Mouse (Mus musculus): Measurements from ENCODE around the gene Cdhr3.
A peak's percentile ranks its signal among the peaks of the same experiment; 100 is the strongest.

Gene Cdhr3

DNA sequence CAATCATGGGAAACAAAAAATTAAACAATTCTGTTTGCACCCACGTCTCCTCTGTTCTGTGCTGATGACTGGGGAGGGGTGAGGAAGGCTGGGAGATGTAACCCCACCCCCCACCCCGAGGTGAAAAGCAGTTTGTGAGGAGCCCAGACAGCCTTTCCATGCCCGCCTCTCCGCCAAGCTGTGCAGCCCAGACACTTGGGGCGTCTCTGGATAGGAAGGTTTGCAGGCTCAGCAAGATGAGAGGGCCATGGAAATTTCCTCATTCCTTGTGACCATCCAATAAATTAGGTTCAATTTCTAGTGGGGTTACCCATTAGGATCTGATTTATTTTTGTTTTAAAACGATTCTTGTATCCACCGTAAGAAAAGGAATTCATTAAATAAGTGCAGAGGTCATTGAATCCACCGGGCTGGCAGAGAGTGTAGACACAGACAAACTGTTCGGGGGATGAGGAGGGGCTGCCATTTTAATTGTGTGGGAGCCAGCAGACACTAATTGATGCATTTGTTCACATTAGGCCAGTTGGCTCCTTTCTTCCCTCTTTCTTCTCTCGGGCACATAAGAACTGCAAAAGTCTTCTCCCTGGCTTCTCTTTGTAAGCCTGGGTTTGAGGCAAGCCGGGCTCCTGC lies 57.5 kb downstream of the Cdhr3 start:
- DNase-seq (ENCODE audit: low read depth, low spot score): no peak

DNA sequence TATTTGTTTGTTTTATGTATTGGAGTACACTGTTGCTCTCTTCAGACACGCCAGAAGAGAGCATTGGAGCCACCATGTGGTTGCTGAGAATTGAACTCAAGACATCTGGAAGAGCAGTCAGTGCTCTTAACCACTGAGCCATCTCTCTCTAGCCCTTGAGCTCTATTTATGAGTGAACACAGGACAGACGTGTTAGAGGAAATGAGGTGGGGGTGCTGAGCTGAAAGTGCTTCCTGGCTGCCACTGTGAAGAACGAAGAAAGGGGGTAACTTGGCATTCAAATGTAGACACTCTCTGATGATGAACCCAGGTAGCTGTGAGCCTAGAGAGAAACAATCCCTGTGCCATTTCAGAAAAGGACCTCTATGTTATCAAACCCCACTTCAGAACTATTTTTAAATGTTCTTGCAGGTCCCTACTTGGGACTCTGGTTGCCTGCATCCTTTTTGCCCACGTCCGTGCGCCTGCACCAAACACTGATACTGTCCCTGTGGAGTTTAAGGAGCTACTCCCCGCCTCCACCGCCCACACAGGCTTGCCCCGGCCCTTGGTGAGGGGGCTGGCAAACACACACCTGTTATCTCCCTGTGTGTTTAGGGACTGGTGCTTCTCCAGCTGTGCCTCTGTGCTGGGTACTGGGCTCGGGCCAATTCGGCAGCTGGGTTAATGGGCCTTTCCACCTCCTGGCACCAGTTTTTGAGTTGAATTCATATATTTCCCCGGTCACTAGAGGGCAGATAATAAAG lies 58.2 kb downstream of the Cdhr3 start:
- no peak for DNase-seq (ENCODE audit: low read depth, low spot score)

DNA sequence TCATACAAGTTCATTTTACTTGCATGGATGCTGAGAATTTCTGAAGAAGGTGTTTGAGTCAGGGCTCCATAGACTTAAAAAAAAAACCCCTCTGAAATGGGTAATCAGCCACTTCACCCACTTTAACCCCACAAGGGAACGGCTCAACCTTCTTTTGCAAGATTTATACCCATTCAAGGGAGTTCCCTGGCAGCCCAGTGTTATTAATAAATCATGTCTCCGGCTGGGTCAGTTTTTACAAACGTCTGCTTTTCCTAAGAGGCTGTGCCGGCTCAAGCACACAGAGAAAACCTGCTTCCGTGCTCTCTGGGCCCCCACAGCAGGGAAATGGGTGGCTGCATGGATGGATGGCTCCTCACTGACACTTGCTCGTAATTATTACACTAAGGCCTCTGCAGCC lies 59.5 kb downstream of the Cdhr3 start:
- DNase-seq (ENCODE audit: low read depth, low spot score): no peak

DNA sequence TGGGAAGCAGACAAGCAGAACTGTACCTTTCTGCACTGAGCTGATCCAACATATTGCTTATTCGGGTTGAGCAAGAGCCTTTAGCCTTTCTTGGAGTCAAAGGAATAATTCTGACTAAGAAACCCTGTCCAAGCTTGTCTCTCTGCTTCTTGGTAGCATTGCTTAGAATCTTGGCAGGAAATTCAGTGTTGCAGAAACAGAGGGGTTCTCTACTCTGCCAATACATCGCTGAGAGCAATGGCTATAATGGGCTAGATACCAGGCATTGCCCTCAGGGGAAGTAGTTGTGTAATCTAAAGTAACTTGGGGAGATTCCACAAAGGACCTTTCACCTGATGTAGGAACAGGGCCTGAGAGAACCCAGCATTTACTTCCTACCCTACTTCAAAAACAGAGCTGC lies 62.1 kb downstream of the Cdhr3 start:
- DNase-seq (ENCODE audit: low read depth, low spot score): no peak

DNA sequence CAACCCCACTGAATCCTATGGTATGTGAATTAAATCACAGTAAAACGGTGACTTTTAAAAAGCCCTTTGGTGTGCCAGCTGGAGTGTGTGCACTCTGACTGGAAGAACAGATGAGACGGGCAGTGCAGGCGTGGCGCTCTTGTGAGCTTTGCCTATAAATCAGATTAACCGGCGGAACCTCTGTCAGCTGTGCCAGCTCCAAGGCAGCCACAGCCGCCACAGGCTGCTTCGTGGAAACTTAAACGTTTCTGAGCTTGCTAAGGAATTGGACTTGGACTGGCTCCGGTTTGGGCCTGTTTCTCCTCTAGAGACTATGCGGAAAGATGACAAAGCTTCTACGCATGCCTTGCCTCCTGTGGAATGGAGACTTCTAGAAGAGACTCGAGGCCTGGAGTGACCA lies 62.6 kb downstream of the Cdhr3 start:
- DNase-seq (ENCODE audit: low read depth, low spot score): no peak

DNA sequence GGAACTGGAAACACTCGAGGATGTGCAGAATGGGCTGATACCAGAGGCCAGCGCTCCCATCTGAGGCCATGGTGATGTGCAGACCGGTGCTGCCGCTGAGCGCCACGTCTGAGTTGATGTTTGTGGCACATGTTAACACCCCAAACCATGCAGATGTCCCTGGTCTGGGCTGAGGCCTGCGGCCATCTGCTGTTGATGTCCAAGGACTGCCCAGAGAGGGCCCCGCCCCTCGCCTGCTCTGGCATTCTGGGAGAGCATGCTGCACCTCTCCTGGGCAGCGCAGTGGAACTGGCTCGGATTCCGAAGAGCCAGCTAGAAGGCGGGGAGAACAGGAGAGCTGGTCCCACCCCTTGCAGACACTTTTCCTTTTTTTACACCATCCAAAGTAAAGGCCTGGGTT lies 64.0 kb downstream of the Cdhr3 start:
- no peak for DNase-seq (ENCODE audit: low read depth, low spot score)

DNA sequence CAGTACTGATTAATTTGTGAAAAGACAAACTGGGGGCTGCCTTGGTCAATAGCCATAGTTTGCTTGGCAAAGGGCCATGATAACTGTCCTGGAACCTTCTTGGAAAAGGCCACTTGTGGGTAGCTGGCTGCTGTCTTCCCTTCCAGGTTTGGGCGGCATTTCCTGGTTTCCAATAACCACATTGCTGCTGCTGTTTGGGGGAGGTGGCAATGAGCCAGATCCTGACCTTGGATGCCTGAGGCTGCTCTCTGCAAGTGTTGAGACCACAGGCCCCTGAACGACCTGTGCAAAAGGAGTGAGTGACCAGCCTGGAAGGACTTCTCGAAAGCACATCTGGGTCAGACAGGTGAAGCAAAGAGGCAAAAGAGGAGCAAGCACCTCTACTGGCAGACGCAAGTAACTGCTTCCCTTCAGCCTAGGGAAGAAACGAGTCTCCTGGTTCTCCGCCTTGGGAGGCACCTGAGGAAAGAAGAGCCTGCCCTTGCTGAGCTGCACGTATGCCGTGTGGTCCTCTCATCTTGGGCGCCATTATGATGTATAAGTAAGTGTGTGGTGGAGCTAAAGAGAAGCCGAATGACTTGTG lies 64.5 kb downstream of the Cdhr3 start:
- peak; percentile 75 for DNase-seq (ENCODE audit: low read depth, low spot score)

DNA sequence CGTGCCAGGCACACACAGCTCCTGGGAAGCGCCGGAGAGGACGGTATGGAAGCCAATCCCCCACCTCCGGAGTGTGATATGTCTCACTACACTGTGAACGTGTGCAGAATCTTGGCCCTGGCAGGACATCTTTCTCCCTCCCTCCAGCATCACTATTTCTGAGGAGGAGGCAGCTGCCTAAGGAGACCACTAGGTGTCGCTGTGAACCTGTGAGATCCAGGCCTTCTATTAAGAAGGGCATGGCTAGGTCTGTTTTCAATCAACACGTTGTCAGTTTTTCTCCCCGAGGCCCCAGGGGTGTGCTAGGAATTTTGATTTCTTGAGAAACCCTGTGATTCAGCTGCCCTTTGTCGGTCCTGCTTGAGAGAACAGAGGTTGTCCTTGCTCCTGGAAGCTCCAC lies 65.6 kb downstream of the Cdhr3 start:
- peak; percentile 84 for DNase-seq (ENCODE audit: low read depth, low spot score)

DNA sequence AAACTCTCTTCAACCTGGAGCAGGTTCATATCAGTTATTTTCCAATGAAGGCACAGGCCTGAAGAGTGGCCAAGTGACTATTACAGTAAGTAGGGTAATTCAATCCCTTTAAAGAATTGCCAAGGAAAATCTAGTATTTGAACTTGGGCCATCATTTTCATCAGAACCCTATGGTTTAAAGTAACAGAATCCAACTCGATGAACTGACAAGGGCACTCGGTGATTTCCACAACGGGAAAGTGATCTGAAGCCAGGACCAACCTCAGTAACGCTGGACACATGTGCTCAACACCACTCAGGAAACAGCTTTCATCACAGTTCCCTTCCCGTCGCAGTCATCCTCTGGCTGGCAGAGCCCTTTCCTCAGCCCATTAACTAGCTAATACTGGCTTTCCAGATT lies 68.2 kb downstream of the Cdhr3 start:
- DNase-seq (ENCODE audit: low read depth, low spot score): no peak

DNA sequence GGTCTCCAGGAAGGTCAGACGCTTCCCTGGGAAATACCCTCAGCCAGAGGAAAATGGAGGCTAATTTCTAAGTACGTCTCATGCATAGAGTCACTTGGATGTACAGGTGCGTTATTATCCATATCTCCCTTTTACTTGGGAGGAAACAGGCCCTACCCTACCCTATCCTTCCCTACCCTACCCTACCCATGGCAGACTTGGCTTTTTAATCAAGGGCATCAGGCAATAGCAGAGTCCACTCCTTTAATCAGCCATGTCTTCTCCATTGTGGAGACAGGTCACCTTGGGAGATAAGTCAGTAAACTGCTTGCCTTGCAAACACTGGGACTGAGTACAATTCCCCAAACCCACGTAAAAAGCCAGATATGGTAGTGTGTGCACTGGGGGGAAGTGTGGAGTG lies 70.9 kb downstream of the Cdhr3 start:
- DNase-seq (ENCODE audit: low read depth, low spot score): no peak

DNA sequence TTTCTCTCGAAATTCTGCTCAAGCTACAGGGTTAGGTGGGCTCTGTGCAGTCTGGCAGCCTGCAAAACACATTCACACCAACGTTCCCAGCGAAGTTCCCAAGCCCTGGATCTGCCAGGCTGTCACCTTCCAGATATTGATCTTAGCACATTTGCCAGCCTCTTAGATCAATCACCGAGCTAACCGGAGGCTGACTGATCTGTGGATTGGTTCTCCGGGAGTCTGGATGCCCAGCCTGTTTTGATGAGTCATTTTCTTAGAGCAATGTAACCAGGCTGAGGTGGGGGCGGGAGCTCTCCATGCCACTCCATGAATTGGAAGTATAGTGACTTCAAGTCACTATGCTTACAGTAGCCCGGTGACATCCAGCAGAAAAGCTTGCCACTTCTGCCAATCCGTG lies 71.5 kb downstream of the Cdhr3 start:
- no peak for DNase-seq (ENCODE audit: low read depth, low spot score)

DNA sequence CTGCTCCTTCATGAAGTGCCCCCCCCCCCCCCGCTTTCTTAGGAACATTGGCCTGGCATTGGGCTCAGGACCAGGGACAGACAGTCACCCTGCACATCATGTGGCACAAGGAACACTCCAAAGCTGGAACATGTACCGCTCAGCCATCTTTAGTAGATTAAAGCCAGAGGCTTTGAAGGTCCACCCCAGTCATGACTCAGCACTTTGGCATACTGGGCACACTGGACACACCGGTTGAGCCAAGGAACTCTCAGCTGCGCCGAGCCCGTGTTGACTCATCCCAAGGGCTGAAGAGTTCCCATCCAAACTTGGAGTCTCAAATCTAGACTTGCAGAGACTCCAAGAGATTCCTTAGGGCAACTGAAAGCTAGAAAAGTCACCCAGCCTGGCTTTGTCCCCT lies 72.7 kb downstream of the Cdhr3 start:
- no peak for DNase-seq (ENCODE audit: low read depth, low spot score)

DNA sequence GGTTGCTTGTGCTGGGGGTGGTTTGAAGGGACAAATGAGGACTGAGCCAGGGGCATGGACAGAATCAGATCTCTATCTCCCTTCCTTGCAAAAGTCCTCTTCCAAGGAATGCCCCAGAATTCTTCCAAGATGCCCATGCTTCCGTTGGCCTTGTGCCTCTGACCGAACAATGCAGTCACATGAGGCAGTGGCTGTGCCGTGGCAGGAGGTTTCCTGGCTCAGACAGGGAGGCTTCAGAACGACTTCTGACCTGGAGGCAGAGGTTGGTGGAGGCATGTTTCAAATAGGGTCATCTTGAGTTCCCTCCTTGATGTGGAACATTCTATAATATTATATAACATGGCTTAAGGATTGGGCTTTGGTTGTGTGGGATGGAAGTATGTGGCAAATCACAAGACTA lies 74.1 kb downstream of the Cdhr3 start:
- no peak for DNase-seq (ENCODE audit: low read depth, low spot score)

DNA sequence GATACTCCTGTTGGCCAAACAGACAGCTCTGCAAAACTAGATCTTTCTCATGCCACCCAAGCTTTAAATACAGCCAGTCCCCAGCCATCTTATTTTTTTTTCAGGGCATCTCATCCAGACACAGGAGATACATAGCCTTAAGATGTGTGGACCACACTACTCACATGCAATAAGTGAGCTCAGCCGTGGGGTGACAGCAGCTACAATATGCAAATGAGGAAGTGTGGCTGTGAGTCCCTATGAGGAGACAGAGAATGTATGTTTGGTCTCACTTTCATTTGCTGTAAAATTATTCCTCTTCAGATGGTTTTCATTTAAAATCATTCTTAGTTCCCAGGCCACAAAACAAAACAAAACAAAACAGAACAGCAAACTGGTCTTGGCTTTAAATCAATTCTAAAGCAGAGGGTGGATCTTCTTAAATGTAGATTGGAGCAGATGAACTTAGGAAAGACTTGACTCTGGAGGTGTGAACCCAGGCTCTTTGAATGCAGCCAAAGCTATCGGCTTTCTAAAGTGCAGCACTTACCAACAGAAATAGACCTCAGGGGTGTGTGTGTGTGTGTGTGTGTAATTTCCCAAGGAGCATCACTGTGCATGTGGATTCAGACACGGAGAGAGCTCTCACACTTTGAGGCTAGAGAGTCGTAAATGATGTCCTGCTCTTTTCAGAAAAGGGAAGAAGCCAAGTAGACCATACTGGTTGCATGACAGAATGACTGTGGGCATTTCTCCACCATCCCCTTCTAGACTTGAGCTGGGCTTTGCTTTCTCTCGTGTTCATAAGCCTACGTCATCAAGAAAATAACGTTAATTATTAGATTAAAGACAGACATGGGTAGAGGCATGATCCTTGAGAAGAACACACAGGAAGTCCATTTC lies 75.6 kb downstream of the Cdhr3 start:
- no peak for DNase-seq (ENCODE audit: low read depth, low spot score)

DNA sequence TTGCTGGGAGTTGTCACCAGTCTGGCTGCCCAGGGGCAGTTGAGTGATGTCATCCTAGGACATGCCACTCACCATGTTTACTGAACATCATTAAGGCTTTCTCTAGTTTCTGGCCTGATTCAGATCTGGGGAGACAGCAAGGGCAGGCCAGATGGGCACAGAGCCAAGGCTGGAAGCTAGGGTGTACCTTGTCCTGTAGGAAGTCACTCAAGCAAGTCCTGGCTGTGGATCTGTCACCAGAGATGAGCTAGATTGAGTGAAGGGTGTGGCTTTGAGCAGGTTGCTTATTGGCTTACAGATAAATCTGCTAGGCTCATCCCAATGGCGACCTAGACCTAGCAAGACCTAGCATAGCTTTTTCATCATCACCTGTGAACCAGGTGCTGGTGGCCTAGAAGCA lies 77.6 kb downstream of the Cdhr3 start:
- DNase-seq (ENCODE audit: low read depth, low spot score): no peak

DNA sequence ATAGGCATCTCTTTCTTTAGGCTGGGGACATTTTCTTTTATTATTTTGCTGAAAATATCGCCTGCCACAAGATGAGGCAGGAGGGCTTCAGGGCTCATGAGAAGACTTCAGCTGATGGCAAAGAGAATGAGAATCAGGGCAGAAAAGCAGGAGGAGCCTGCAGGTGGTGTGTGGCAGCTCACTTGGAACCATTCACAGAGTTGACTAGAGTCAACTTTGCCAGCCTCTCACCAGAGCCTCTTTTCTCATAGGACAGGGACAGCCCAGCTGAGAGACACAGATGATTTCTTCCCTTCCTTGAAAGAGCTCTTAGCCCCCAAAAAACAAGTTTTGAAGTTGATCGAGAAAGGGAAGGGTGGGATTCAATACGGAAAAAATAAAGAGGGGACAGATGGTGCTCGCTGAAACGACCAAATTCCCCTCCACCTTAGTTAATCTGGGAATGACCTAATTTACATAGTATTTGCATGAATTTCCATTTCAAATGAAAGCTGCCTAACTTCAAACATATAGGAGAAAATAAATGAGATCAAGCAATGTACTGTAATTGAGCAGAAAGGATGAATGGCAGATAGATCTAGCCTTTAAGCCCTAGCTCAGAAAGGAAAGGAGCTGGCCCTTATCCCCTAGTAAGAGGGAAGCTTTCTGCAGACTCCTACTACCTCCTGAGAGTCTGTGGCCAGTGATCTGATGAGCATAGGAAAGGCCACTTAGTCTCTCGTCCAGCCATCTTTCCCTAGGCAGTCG lies 78.5 kb downstream of the Cdhr3 start:
- DNase-seq (ENCODE audit: low read depth, low spot score): no peak

DNA sequence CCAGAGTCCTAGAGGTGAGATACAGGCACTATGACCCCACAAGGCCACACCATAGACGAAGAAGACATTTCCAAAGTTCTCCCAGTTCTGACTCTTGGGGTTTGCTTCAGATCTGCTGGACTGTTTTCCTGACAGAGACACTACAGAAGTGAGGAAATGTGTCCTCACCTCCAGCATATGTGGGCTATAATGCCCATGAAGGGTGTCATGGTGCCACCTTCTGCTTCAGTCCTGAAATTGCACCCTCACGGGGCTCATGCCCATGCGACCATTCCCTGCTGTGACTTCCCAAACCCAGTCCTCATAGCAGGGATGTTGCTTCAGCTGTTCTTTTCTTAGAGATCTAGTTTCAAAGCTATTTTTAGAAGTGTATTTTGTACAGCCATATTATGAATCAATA lies 82.6 kb downstream of the Cdhr3 start:
- DNase-seq (ENCODE audit: low read depth, low spot score): no peak

DNA sequence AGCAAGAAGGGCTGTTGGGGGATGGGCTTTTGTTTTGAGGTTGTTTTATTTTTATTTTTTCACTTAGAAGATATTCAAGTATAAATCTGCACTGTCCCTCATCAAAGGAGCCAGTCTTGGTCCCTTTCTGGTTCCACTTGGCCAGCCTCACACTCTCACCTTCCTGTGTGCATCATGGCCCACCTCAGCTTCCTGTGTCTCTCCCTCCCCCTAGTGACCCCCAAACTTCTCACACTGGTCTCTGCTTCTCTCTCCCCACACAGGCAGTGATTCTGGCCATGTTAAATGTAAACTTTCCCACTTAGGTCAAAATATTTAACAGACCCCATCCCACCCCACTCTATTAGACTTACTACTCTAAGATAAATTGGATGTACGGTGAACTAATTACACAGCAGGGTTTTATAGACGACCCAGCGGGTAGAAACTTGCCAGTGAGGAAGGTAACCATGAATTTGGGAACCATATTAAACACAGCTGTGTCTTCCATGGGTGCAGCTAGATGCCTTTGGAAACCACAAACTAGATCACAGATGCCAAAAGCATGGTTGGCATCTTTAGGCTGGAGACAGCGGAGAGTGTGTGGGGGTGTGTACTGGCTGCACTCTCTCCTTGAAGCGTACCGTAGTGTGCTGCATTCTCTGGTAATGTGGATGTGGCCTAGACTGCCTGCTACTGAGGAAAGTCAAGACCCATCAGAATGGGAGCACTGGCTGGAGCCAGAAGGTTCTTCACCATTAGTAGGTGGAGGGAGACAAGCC lies 83.3 kb downstream of the Cdhr3 start:
- no peak for DNase-seq (ENCODE audit: low read depth, low spot score)

DNA sequence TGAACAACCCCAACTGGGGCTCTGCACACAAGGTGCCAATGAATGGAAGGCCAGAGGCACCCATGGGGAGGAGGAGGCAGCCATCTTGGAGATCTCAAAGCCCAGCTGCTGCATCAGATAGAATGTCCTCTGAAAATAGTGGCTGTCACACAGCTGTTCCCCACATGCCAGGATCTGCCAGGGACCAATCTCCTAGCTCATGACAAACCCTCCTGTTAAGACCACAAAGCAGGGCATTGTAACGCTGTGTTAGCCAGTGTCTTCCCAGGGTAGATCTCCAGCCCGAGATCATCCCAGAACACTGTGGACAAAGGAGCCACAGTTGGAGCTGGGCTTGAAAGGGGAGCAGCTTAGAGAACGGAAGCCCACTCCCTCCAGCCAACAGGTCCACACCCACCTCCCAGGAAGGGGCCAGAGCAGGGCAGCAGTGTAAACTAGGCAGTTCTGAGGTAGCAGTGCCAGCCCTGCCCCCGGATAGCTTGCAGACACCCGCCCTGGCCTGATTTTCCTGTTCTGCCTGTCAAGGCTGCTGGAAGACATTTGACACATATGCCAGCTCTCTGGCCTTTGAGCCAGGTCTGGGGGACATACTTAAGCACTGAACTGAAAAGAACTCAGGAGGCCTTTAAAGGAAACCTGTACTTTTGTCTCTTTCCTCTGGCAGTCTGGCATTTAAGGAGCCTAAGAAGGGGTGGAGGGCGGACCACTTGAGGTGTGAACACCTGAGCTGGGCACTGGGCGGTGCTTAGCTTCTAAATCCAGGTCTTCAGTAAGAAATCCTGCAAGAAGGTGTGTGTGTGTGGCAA lies 84.2 kb downstream of the Cdhr3 start:
- DNase-seq (ENCODE audit: low read depth, low spot score): peak; percentile 36

DNA sequence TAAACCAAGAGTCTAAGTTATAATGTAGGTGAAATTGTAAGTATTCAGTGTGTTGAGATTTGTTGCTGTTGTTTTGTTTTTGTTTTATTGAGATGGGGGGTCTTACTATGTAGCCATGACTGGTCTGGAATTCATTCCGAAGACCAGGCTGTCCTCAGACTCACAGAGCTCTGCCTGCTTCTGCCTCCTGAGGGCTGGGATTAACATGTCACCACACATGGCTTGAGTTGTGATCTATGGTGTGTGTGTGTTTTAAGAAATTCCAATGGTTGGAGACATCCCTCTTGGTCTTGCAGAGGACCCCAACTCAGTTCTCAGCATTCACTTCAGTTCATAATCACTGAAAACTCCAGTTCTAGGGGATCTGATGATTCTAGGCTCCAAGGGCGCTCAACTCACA lies 85.5 kb downstream of the Cdhr3 start:
- DNase-seq (ENCODE audit: low read depth, low spot score): no peak
